Mouse (Mus musculus) granulocyte monocyte progenitor cell, adult 5-6 weeks (primary cell): ENCODE data around the gene Pink1. TPM values are rescaled to one million over a fixed set of nuclear protein-coding genes. Genes with fewer than 3 reads are reported as not detected.
"Not testable (repeated sequence)": the region's sequence is repeated elsewhere in the genome, so short reads cannot be mapped to it uniquely, and the experiment has no call there.

ENCODE experiments used
- ATAC-seq: replicated peaks from 2 replicates; pipeline ENCODE4 v1.8.0; 2016; ENCODE audit warnings: mild to moderate bottlenecking, moderate TSS enrichment, inconsistent platforms; ENCODE audit not compliant: poor library complexity, severe bottlenecking
- total RNA-seq, 2 experiments: library from RNA; stranded (forward) in 1 of 2; stranded (reverse) in 1 of 2; fragments of 200-712, 200-1000 nt in 1 of 2; fragments of >200 nt in 1 of 2; fragmentation: Nextera tagmentation in 1 of 2; gene quantifications; 2 replicates each; pipeline ENCODE4 v1.2.3; 2014 to 2017

Pink1 gene
- total RNA-seq, 2 experiments from 2014 or later: 30.2 to 40.8 TPM

DNA sequence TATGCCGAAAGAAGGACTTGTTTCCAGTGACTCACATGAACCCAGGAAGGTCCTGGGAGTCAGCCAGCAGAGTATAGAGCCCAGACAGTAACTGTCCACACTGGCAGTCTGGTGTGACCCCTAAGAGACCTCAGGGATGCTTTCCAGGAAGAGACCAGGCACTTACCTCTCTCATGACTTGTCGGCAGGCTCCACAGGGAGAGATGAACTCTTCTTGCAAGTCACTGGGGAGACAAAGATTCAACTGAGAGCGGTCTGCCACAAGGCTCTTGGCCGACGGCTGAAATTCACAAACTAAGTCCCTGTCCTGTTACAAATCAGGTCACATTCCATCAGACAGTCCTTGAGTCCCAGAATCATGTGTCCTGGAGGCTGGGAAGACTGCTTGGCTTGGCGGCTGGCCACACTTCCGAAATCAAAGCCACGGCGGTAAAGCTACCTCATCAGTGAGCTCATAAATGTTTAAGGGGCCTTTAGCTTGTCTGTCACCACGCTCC, 17.3 kb upstream of the Pink1 start:
- no peak for ATAC-seq

DNA sequence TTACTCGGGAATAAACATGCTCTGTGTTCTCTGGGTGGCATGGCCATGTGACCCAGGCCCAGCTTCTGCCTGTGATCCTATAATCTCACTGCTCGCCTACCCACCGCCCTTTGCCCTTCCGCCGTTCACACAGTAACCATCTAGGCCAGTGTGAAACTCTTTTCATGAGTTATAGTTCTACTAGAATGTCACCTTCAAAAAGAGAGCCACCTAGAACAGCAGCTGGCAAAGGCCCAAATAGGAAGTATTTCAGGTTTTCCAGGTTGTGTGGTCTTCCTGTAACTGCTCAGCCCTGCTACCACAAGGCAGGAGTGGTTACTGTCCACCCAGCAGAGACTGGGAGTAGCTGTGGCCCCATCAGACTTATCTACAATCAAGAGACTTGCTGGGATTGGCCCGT, 16.7 kb upstream of the Pink1 start:
- ATAC-seq: no peak

DNA sequence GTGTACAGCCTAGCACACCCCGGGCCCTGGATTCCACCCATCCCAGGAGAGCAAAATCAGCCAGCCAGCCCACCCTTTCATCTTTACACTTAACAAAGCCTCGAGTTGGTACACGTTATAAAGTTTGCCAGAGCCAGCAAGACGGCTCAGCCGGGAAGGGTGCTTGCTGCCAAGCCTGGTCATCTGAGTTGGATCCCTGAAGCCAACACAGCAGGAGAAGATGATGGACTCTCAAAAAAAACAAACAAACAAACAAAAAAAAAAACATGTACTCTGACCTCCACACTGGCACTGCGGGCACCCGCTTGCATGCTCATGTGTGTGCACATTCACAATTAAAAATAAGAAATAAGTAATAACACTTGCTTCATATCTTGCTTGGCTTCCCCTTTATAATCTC, 15.9 kb upstream of the Pink1 start:
- no peak for ATAC-seq

DNA sequence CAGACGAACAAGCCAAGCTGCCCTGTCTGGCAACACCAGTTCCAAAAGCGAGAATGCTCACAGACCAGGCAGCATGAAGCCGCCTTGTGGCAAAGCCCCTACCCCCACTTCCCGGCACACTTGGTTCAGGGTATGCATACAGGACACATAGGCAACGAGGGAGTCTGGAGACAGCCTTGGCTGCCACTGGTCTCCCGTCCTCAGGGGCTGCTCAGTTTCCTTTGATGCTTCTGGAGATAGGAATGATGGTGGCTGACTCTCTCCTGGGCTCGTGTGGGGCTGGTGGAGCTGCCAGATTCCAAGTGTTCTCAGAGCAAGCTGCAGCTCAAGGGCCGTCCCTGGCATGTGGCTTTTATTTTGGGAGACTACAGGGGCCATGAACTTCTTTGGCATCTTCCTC, 15.3 kb upstream of the Pink1 start:
- no peak for ATAC-seq

DNA sequence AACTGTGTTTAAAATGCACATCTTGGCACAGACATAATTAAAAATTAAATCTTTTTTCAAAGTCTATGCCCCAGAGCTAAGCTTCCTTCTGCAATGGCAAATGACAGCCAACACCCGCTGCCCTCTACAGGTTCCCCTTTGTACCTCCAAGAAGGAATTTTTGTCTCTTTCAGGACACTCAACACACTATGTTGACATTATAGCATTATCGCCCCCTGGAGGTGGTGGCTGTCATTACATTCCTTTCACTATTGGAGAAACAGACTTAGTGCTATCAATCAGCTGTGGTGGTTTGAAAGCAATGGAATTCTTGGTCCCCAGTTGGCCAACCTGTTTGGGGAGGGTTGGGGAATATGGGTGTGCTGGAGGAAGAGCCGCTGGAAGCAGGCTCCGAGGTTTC, 13.9 kb upstream of the Pink1 start:
- peak; percentile 70 for ATAC-seq

DNA sequence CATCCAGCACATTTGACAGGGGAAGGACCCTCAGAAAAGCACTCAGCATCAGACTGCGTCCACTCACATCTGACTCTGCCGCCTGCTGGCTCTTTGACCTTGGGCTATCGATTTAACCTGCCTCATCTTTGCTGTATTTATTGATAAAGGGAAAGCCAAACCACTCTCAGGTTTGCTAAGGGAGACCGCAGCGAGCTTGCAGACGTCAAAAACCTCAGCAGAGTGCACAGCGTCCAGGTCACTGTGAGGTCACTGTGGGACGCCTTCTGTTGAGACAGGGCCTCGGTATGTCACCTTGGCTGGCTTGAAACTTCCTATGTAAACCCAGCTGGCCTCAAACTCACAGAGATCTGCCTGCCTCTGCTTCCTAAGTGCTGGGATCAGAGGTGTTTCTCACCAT, 11.2 kb upstream of the Pink1 start:
- ATAC-seq: no peak

DNA sequence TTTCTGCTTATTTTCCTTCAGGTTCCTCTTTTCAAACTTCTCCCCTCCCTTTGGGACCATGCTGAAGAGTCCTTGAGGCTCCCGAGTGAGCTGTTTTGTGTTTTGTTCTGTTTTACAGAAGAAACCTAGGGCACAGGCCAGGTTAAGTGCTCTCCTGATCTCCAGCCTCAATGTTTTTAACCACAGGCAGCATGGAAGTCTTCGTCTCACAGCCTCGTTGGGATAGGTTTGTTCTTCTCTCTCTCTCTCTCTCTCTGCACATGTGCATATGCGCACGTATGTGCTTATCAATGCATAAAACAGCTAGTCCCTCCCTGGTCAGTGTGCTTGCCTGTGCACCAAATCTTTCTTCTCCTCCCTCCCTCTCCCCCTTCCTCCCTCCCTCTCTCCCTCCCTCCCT, 10.8 kb upstream of the Pink1 start:
- no peak for ATAC-seq

DNA sequence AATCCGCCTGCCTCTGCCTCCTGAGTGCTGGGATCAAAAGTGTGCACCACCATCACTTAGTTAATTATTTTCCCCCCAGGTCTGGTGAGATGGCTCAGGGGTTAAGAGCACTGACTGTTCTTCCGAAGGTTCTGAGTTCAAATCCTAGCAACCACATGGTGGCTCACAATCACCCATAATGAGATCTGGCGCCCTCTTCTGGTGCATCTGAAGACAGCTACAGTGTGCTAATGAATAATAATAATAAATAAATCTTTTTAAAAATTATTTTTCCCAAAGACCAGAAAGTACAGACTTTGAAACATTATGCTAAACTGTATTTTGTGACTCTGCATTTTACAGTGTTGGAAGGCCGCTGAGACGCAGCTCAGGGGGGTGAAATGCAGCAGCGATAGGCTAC, 9.5 kb upstream of the Pink1 start:
- no peak for ATAC-seq

DNA sequence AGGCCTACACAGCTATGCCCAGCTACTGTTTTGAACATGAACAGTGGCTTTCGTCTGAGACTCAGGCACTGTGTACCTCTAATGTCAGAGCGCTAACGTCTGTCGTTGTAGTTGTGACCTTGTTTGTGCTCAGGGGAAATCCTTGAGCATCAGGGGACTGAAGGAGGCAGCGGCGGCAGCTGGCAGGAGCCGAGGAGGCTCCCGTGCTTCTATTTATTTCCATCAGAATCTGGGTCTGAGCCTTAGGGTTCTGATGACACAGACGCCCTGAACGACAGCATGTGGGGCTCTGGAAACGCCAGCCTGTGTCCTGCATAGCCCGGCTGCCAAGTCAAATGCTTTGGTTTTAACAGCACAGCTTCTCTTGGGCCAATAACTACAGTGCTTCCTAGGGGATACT, 8.9 kb upstream of the Pink1 start:
- ATAC-seq: no peak

DNA sequence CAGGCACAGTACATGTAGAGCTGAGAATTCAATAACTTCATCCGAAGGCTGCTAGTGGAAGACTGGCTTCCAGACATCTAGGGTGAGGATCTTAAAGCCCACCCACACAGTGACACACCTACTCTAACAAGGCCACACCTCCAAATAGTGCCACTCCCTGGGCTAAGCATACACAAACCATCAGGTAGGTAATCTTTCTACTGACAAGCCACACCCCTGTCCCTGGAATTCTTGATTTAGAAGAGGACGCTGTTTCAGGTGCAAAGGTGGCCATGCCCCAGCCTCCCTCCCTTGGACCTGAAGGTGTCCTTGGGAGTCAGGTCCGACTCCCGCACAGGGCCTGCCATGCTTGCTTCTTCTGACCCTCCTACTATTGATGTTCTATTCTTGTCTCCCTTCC, 7.0 kb upstream of the Pink1 start:
- no peak for ATAC-seq

DNA sequence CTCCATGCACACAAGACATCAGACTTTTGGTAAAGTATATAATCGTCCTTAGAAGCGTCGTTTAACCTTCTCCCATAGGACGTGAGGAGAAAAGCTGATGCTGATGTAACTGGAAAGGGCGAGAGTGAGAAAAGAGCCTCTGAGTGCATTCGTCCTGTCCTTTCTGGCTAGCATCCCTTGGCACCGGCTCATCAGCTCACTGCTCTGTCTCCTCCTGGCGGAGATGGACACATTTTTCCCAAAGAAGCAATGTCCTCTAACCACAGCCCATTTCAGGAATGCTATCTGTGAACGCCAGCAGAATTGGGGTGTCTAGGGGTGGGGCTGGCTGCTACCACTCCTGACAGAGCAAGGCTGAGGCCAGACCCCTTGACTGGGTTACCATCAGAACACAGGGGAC, 5.5 kb upstream of the Pink1 start:
- ATAC-seq: no peak

DNA sequence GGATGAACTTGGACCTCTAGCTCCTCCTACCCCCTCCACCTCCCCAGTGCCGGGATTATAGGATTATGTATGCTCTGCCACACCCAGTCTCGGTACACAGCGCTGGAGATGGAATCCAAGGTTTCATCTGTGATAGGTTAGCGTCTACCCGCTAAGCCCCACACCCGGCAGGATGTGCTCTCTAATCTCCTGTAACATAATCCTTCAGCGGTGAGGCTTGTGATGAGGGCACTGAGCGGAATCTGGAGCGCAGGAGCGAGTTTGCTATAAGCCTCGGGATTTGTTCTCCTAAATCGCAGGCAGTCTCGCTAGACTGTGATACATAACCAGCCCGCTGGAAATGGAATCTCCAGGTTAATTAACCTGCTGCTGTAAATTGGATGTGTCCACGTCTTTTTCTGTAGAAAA, 4.2 kb upstream of the Pink1 start:
- ATAC-seq: no peak

DNA sequence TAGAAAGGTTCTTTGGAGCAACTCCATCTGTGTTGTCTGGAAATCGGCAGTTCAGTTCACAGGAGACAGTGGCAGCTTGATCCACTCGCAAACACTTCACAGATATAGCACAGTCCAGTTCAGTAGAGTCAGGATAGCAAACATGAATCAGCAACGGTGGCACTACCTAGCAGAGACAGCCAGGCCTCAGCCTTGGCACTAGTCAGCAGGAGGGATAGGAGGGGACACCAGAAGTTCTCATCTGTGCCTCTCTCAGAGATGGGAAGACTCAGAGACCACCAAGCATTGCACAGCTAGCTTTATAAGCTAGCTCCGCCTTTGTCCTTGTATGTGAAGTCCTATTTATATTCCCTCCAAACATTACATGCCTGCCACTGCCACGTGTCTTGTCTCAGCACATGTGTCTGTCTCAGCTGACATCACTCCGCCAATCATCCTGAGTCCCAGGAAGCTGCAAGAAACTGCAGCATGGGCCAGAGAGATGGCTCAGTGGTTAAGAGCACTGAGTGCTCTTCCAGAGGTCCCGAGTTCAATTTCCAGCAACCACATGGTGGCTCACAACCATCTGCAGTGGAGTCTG, 1.9 kb upstream of the Pink1 start:
- 0 out of 2 replicates have a peak, but pooled peaks have one; percentile 7 for ATAC-seq

DNA sequence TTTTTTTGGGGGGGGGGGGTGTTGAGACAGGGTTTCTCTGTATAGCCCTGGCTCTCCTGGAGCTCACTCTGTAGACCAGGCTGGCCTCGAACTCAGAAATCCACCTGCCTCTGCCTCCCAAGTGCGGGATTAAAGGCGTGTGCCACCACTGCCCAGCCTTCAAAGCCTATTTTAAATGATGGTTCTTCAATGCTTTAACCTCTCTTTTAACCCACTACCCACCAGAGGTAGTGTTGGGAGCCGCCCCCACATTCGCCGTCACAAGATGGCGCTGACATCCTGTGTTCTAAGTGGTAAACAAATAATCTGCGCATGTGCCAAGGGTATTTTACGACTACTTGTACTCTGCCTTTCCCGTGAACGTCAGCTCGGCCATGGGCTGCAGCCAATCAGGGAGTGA, 1.0 kb upstream of the Pink1 start:
- ATAC-seq: not testable (repeated sequence)

DNA sequence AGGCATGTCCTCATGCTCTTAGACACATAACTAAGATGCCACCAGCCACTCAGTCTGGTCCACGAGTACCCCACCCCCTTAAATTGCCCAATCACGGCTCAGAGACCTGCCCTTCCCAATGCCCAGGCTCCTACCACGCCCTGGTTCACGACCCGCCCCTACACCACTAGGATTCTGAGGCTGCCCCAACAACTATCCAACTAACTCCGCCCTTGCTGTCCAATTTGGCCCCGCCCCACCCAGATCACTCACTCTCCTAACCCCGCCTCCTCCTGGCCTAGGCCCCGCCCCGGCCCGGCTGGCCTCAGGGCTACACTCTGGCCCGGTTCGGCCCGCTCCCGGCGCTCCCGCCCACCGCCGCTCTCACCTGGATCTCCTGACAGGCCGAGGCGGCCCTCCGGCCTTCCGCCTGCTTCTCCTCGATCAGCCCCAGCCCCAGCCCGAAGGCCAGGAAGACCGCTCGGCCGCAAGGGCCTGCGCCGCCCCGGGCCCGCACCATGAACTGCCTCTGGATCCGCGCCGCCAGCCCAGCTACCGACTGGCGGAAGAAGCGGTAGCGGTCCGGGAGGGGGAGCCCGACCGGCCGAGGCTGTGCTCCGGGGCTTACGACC, 536 bp downstream of the Pink1 start:
- ATAC-seq: peak; percentile 96

DNA sequence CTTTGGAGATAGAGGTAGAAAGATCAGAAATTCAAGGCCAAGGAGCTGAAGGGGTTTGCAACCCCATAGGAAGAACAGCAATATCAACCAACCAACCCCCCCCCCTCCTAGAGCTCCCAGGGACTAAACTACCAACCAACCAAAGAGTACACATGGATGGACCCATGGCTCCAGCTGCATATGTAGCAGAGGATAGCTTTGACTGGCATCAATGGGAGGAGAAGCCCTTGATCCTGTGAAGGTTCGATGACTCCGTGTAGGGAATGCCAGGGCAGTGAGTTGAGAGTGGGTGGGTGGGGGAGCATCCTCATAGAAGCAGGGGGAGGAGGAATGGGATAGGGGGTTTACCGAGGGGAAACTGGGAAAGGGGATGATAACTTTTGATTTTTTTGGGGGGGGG, 1.7 kb downstream of the Pink1 start:
- ATAC-seq: no peak

DNA sequence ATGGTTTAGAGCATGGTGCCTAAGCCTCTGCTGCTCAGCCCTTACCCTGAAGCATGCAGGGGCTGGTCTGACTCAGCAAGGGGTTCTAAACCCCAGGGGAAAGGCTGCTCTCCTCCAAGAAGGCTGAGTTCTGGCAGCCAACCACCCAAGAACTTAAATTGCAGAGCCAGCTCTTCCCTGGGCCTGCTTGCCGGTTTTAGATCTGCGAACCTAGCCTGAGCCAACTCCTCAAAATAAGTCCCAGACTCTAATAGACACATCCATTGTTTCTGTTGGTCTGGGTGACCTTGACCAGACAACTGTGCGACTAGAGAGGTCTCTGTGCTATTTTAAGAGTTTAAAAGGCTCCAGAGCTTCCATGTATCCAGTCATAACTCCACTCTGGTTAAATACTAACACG, 2.4 kb downstream of the Pink1 start:
- no peak for ATAC-seq

DNA sequence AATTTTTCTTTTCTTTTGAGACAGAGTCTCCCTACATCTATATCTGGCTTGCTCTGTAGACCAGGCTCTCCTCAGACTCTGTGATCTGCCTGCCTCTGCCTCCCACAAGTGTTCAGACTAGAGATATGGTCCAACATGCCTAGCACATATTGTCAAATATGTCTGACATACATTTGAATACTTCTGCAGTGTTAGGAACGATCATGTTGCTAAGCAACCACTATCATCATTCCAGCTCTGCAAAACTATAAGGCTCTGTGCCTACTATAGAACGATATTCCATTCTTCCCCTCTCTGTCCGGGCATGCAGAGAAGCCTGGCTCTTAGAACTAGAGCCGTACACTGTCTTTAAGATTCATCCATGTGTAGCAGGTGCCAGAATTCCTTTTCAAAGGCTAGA, 3.4 kb downstream of the Pink1 start:
- no peak for ATAC-seq

DNA sequence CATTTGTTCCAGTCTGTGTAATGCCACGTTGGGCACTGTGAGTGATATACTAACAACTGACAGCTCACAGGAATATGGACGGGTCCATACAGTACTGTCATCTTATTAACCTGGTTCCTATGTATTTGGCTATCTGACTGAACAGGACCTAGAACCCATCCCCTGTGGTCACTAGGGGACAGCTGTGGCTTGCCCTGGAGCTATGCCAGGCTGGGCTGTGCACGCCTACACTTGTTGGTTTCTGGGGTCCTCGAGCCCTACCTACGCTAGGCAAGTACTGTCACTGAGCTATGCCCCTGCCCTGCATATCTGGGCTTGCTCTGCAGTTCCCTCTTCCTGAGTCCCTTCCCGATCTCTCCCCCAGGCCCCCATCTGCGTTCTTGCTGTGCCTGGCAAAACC, 4.6 kb downstream of the Pink1 start:
- ATAC-seq: no peak

DNA sequence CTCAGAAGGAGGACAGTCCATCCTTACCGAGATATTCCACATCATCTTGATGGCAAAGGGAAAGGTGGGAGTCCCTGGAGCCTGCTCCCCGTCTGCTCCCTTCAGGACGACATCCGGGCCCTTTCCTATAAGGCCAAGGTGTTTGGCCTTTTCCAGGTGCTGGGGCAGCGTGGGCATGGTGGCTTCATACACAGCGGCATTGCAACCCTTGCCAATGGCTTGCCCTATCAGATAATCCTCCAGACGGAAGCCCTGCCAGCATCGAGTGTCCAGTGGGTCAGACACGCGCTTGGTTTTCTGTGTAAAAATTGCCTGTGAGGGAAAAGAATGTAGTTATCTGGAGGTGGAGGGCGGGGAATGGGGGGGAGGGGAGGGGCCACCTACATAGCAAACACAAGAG, 5.4 kb downstream of the Pink1 start:
- ATAC-seq: no peak

DNA sequence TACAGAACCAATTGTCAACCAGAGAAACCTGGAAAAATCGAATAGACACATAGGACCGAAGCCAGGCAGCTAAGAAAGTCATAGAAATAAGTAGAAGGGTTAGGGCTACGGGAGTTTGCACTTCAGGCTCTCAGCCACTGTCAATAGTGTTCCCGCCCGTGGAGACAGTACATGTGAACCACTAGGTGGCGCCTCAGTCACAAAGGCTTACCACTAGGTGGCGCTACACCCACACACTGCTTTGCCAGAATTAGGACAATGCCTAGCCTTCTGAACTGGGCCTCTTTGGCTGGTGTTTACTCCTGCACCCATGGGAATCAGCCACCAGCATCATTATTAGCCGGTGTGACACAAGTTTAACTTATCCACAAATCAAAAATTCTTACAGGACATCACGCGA, 6.6 kb downstream of the Pink1 start:
- peak; percentile 75 for ATAC-seq

DNA sequence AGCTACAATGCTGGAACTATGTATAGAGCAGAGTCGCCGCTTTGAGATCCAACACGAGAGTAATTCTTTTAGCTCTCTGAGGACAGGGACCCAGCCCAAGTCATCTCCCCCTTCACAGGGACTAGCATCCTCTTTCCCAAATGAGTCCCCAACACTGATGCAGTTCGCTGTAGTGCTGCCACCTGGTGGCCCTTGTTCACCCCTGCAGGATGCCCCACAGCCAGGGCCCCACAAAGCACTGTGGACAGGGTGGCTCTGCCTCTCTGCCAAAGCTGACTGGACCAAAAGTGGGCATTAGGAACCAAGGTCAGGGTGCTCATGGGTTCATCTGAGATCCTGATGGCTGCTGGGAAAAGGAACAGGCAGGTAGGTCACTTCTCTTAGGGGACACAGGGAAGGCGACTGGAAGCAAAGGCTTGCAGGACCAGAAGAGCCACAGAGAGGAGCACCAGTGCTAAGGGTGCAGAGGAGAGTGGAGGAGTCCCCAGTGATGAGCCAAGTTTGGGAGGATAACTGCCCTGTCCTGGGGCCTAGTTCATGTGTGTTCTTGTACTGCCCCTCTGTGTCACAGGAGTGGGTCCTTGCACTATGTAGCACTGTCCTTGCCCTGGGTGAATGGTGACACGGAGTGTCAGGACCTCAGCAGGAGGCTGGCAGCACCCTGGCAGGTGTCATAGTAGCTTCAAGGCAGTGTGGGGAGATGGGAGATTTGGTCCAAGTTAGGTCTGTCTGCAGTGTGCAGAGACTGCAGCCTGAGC, 7.4 kb downstream of the Pink1 start:
- peak; percentile 66 for ATAC-seq
